Mouse (Mus musculus): ENCODE results near the gene Epb41l2. TPM values are rescaled to one million over a fixed set of nuclear protein-coding genes. Genes with fewer than 3 reads are reported as not detected.

The Epb41l2 gene
- polyA plus RNA-seq, 1 experiment = 47.5 TPM

- no peaks in the 10 kb centered on the region for H3K27me3 ChIP-seq (ENCODE audit: control insufficient read depth, insufficient read depth, low read length)
- H3K36me3 ChIP-seq (ENCODE audit: control insufficient read depth, insufficient read depth, low read length) = no peaks in the 10 kb centered on the region
- no peak overlapping the region for H3K4me3 ChIP-seq (ENCODE audit: control insufficient read depth, insufficient read depth, low read length)
- H3K4me1 ChIP-seq (replicated peaks; ENCODE audit: control insufficient read depth, insufficient read depth, low read length) = peaks cover 13% of the 10 kb centered on the region
- H3K27ac ChIP-seq (ENCODE audit: control insufficient read depth, insufficient read depth, low read length) = no peak overlapping the region
- no peak for DNase-seq
- no peak for TF ChIP-seq CTCF (IDR thresholded peaks at IDR 0.05; ENCODE audit: borderline replicate concordance, control insufficient read depth, extremely low read depth, insufficient read depth, low read length, poor library complexity)
- no peak for TF ChIP-seq POLR2A (IDR thresholded peaks at IDR 0.05; ENCODE audit: control insufficient read depth, extremely low read depth, insufficient read depth, low read length, poor library complexity)
- WGBS = 91% methylated on average over 5 of the region's 5 CpGs
These were observed 73.3 kb downstream of the Epb41l2 start for GRCm38 (mm10) chr10:25432938-25433337.

DNA sequence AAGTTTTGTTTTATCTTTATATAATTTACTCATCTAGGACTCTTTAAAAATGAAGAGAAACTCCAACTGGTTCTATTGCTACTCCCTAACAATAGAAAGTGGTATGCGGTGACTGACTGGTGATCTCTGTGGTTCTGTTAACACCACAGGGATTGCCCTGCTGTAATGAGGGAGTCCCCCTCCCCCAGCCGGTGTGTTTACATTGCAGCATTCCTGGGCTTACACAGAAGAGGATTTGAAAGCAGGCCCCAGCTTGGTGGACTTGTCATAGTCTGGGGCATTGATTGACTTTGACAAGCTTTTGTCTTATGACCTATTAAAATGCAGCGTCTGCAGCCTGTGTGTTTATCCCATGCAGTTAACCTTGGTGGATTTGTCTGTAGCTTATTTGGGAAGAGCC is 73.9 kb downstream of the Epb41l2 start:
- no peak overlapping the region for H3K27ac ChIP-seq (ENCODE audit: control insufficient read depth, insufficient read depth, low read length)
- peaks cover 15% of the 10 kb centered on the region for H3K4me1 ChIP-seq (replicated peaks; ENCODE audit: control insufficient read depth, insufficient read depth, low read length)

DNA sequence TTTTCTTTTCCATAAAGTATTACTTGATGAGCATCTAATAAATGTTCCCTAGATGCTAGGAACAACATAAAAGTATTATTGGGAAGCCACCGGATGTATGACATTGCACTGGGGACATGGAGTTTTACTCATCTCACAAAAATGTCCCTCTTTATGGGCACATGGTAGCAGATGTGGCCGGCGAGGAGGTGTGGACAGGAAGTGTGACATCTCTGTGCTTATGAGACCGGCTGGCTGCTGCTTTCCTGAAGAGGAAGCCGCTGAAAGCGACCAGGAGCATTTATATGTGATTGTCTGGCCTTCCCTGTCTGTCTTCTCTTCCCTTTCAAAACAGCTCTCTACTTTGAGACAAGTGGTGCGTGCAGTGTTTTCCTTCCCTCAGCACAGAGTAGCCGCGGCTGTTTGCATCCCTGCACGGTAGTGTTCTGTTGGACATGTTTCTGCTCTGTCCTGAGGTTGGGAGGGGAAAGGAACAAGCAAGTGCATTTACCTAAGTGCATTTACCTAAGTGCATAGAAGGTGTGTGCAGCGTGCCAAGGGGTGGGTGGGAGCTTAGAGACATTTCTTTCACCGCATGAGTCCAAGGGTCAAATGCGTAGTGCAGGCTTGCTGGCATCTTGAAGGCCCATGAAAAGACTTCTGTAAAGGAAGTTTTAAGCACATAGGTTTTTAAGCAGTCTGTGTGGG is 74.9 kb downstream of the Epb41l2 start:
- WGBS = 36% methylated on average over 13 of the region's 13 CpGs
- DNase-seq = no peak
- no peak overlapping the region for H3K27ac ChIP-seq (ENCODE audit: control insufficient read depth, insufficient read depth, low read length)
- no peak overlapping the region for H3K4me3 ChIP-seq (ENCODE audit: control insufficient read depth, insufficient read depth, low read length)
- H3K36me3 ChIP-seq (ENCODE audit: control insufficient read depth, insufficient read depth, low read length) = no peaks in the 10 kb centered on the region
- H3K27me3 ChIP-seq (ENCODE audit: control insufficient read depth, insufficient read depth, low read length) = no peaks in the 10 kb centered on the region
- peaks cover 15% of the 10 kb centered on the region for H3K4me1 ChIP-seq (replicated peaks; ENCODE audit: control insufficient read depth, insufficient read depth, low read length)
- TF ChIP-seq CTCF (IDR thresholded peaks at IDR 0.05; ENCODE audit: borderline replicate concordance, control insufficient read depth, extremely low read depth, insufficient read depth, low read length, poor library complexity) (no peak), POLR2A (IDR thresholded peaks at IDR 0.05; ENCODE audit: control insufficient read depth, extremely low read depth, insufficient read depth, low read length, poor library complexity) (no peak)

More for the DNA sequence above, 73.9 kb downstream of the Epb41l2 start:
- Histone ChIP-seq H3K4me3 (ENCODE audit: control insufficient read depth, insufficient read depth, low read length) (no peak overlapping the region), H3K36me3 (ENCODE audit: control insufficient read depth, insufficient read depth, low read length) (no peaks in the 10 kb centered on the region), H3K27me3 (ENCODE audit: control insufficient read depth, insufficient read depth, low read length) (no peaks in the 10 kb centered on the region)
- TF ChIP-seq CTCF (IDR thresholded peaks at IDR 0.05; ENCODE audit: borderline replicate concordance, control insufficient read depth, extremely low read depth, insufficient read depth, low read length, poor library complexity) (no peak), POLR2A (IDR thresholded peaks at IDR 0.05; ENCODE audit: control insufficient read depth, extremely low read depth, insufficient read depth, low read length, poor library complexity) (no peak)
- no peak for DNase-seq
- 88% methylated on average over 3 of the region's 3 CpGs for WGBS

- Histone ChIP-seq H3K4me1 (replicated peaks; ENCODE audit: control insufficient read depth, insufficient read depth, low read length) (peaks cover 19% of the 10 kb centered on the region), H3K4me3 (ENCODE audit: control insufficient read depth, insufficient read depth, low read length) (no peak overlapping the region), H3K27me3 (ENCODE audit: control insufficient read depth, insufficient read depth, low read length) (no peaks in the 10 kb centered on the region), H3K36me3 (ENCODE audit: control insufficient read depth, insufficient read depth, low read length) (no peaks in the 10 kb centered on the region), H3K27ac (ENCODE audit: control insufficient read depth, insufficient read depth, low read length) (no peak overlapping the region)
- TF ChIP-seq CTCF (IDR thresholded peaks at IDR 0.05; ENCODE audit: borderline replicate concordance, control insufficient read depth, extremely low read depth, insufficient read depth, low read length, poor library complexity) = no peak
- TF ChIP-seq POLR2A (IDR thresholded peaks at IDR 0.05; ENCODE audit: control insufficient read depth, extremely low read depth, insufficient read depth, low read length, poor library complexity) = no peak
- no peak for DNase-seq
- 77% methylated on average over 6 of the region's 6 CpGs for WGBS
These were observed 77.3 kb downstream of the Epb41l2 start for GRCm38 (mm10) chr10:25436703-25437401.

GRCm38 (mm10) chr10:25437586-25438298 is 78.1 kb downstream of the Epb41l2 start:
- TF ChIP-seq CTCF (IDR thresholded peaks at IDR 0.05; ENCODE audit: borderline replicate concordance, control insufficient read depth, extremely low read depth, insufficient read depth, low read length, poor library complexity) = no peak
- TF ChIP-seq POLR2A (IDR thresholded peaks at IDR 0.05; ENCODE audit: control insufficient read depth, extremely low read depth, insufficient read depth, low read length, poor library complexity) = no peak
- no peak overlapping the region; the same call in 1 of the 2 replicates for H3K27ac ChIP-seq (ENCODE audit: control insufficient read depth, insufficient read depth, low read length)
- H3K4me3 ChIP-seq (ENCODE audit: control insufficient read depth, insufficient read depth, low read length) = no peak overlapping the region
- H3K27me3 ChIP-seq (ENCODE audit: control insufficient read depth, insufficient read depth, low read length) = no peaks in the 10 kb centered on the region
- peak; percentile 63 for DNase-seq
- WGBS = 69% methylated on average over 6 of the region's 6 CpGs
- H3K36me3 ChIP-seq (ENCODE audit: control insufficient read depth, insufficient read depth, low read length) = no peaks in the 10 kb centered on the region
- peaks cover 19% of the 10 kb centered on the region for H3K4me1 ChIP-seq (replicated peaks; ENCODE audit: control insufficient read depth, insufficient read depth, low read length)

DNA sequence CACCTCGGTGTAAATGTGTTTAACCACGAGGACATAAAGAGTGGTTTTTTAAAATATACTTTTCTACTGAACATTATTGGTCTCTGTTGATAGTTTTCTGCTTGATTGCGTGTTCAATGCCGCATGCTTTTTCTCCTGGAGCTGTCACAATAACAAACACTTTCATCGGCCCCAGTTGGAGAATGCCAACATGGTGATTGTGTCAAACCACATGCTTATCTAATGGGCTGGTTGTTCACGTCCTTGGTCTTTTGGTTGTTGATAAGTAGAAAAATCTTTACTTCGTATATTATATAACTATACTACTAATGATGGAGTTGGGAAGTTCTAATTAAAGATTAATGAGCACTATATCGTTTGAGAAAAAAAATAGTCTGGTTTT is 78.7 kb downstream of the Epb41l2 start:
- Histone ChIP-seq H3K4me3 (ENCODE audit: control insufficient read depth, insufficient read depth, low read length) (no peak overlapping the region), H3K36me3 (ENCODE audit: control insufficient read depth, insufficient read depth, low read length) (no peaks in the 10 kb centered on the region), H3K27me3 (ENCODE audit: control insufficient read depth, insufficient read depth, low read length) (no peaks in the 10 kb centered on the region), H3K4me1 (replicated peaks; ENCODE audit: control insufficient read depth, insufficient read depth, low read length) (peaks cover 19% of the 10 kb centered on the region), H3K27ac (ENCODE audit: control insufficient read depth, insufficient read depth, low read length) (no peak overlapping the region)
- WGBS = 76% methylated on average over 8 of the region's 8 CpGs
- DNase-seq = no peak
- TF ChIP-seq POLR2A (IDR thresholded peaks at IDR 0.05; ENCODE audit: control insufficient read depth, extremely low read depth, insufficient read depth, low read length, poor library complexity) (no peak), CTCF (IDR thresholded peaks at IDR 0.05; ENCODE audit: borderline replicate concordance, control insufficient read depth, extremely low read depth, insufficient read depth, low read length, poor library complexity) (no peak)
